Mouse (Mus musculus) spleen, adult 2 months (tissue): Measurements from ENCODE around the gene Nfu1.

Source experiments
- CTCF ChIP-seq: fragments of 200-500 bp; IDR thresholded peaks from 2 replicates; pipeline ENCODE4 v1.5.1; 2011; ENCODE audit warnings: mild to moderate bottlenecking, inconsistent platforms; ENCODE audit not compliant: insufficient read depth, insufficient read length, insufficient replicate concordance; ENCODE audit errors: extremely low read depth
- POLR2A ChIP-seq: fragments of 200-500 bp; IDR thresholded peaks from 2 replicates; pipeline ENCODE4 v1.6.1; 2011; ENCODE audit warnings: low read depth, low read length, inconsistent platforms

- TF ChIP-seq CTCF (no peak), POLR2A (no peak)
Observed at GRCm38 (mm10) chr6:86989576-86989975, 19.5 kb upstream of the Nfu1 start.
